ENCODE assay signal across 23 mouse cellular contexts in genomic region chr6:5385161-5385640, GRCm38 (mm10). TPM values are rescaled to one million over a fixed set of nuclear protein-coding genes. Genes with fewer than 3 reads are reported as not detected.
DNase-seq lines count a peak whose midpoint lies in the region; ATAC-seq lines count a peak whose summit lies in the region.
"Had no signal": no experiment of that assay in that cellular context is flagged by ENCODE, and none has a peak within 500 bp of the region (broad histone marks: within the 10 kb centered on the region; RNA-seq: fewer than 3 reads in every experiment).

No protein-coding gene starts in this region.

- no peaks in the 10 kb centered on the region for H3K9me3 ChIP-seq in hindbrain, embryonic 10.5 days
- no peaks in the 10 kb centered on the region for H3K9me3 ChIP-seq in hindbrain, embryonic 16.5 days (ENCODE audit: control insufficient read depth, low read length)
- H3K9me3 ChIP-seq in limb, embryonic 10.5 days (replicated peaks): no peaks in the 10 kb centered on the region
- H3K9me3 ChIP-seq: forebrain, embryonic 15.5 days; G1E; heart, embryonic 15.5 days; hindbrain, embryonic 12.5 days had no signal

- H3K9ac ChIP-seq in hindbrain, embryonic 16.5 days (ENCODE audit: low read depth, low read length): no peak overlapping the region
- H3K9ac ChIP-seq: forebrain, embryonic 15.5 days; heart, embryonic 15.5 days; hindbrain, embryonic 12.5 days had no signal

- peaks cover 67% of the 10 kb centered on the region for H3K4me1 ChIP-seq in hindbrain, embryonic 10.5 days (replicated peaks)
- H3K4me1 ChIP-seq in hindbrain, embryonic 16.5 days (ENCODE audit: control insufficient read depth, insufficient read depth, low read depth, low read length): peaks cover 21% of the 10 kb centered on the region
- peaks cover 68% of the 10 kb centered on the region for H3K4me1 ChIP-seq in limb, embryonic 10.5 days

- no peak for ATAC-seq in hindbrain, embryonic 16.5 days
- ATAC-seq: activated CD4-positive, CD25-positive, alpha-beta regulatory T cell, adult 4 months; CD4-positive, CD25-positive, alpha-beta regulatory T cell, adult 4 months; forebrain, embryonic 15.5 days; hindbrain, postnatal 0 days had no signal

- peak; percentile 58 for DNase-seq in embryo, embryonic 10 days (ENCODE audit: low spot score)
- no peak for DNase-seq in embryo, embryonic 10.5 days (ENCODE audit: low spot score)
- no peak for DNase-seq in hindbrain, embryonic 10.5 days (ENCODE audit: low spot score)
- DNase-seq in R1 (ENCODE audit: low read depth, low spot score) (peak; percentile 32), adipocyte (ENCODE audit: low spot score) (no peak)
- no peak for DNase-seq in limb, embryonic 10.5 days (ENCODE audit: low spot score)
- DNase-seq: adrenal gland, adult 2 months; adrenal gland, postnatal 36 days; B cell, adult 2 months; cerebellum, adult 2 months; cerebellum, postnatal 10 days; gastrocnemius, postnatal 36 days; heart, adult 18-20 months; heart, postnatal 14 days had no signal

- no peaks in the 10 kb centered on the region for H3K36me3 ChIP-seq in hindbrain, embryonic 10.5 days
- no peaks in the 10 kb centered on the region for H3K36me3 ChIP-seq in hindbrain, embryonic 16.5 days (ENCODE audit: control insufficient read depth, insufficient read depth, low read length)
- H3K36me3 ChIP-seq in limb, embryonic 10.5 days: no peaks in the 10 kb centered on the region
- H3K36me3 ChIP-seq: forebrain, embryonic 15.5 days; G1E; heart, embryonic 15.5 days; hindbrain, embryonic 12.5 days had no signal

- H3K27ac ChIP-seq in hindbrain, embryonic 10.5 days: peak overlapping the region; percentile 62
- H3K27ac ChIP-seq in hindbrain, embryonic 16.5 days (ENCODE audit: low read depth, low read length): no peak overlapping the region
- H3K27ac ChIP-seq in limb, embryonic 10.5 days: peak overlapping the region; percentile 84
- H3K27ac ChIP-seq: forebrain, embryonic 15.5 days; heart, embryonic 15.5 days; hindbrain, postnatal 0 days had no signal

- H3K27me3 ChIP-seq in hindbrain, embryonic 10.5 days (ENCODE audit: insufficient read depth, poor library complexity, severe bottlenecking): no peaks in the 10 kb centered on the region
- H3K27me3 ChIP-seq in hindbrain, embryonic 16.5 days (replicated peaks; ENCODE audit: control insufficient read depth, insufficient read depth, low read length): no peaks in the 10 kb centered on the region
- H3K27me3 ChIP-seq in limb, embryonic 10.5 days (ENCODE audit: low read depth, poor library complexity, severe bottlenecking): no peaks in the 10 kb centered on the region
- H3K27me3 ChIP-seq: forebrain, embryonic 15.5 days; heart, embryonic 15.5 days; hindbrain, embryonic 12.5 days had no signal

- H3K4me2 ChIP-seq in hindbrain, embryonic 16.5 days (ENCODE audit: low read length): no peak overlapping the region
- H3K4me2 ChIP-seq: forebrain, embryonic 15.5 days; heart, embryonic 11.5 days; hindbrain, embryonic 12.5 days had no signal

- WGBS in hindbrain, embryonic 10.5 days: 24% methylated on average over 7 of the region's 7 CpGs
- WGBS in hindbrain, embryonic 16.5 days: 39% methylated on average over 7 of the region's 7 CpGs
- WGBS in limb, embryonic 10.5 days: 8% methylated on average over 7 of the region's 7 CpGs

- H3K4me3 ChIP-seq in hindbrain, embryonic 10.5 days: no peak overlapping the region
- H3K4me3 ChIP-seq in hindbrain, embryonic 16.5 days (ENCODE audit: low read length): no peak overlapping the region
- H3K4me3 ChIP-seq in limb, embryonic 10.5 days: no peak overlapping the region
- H3K4me3 ChIP-seq: forebrain, embryonic 15.5 days; heart, embryonic 15.5 days; hindbrain, embryonic 12.5 days had no signal

RNA-seq across cellular contexts. Expression of gene Asb4, which starts 2.0 kb away (rescaled TPM):
- 22.0 and 24.3 TPM in 2 replicates for polyA plus RNA-seq in hindbrain, embryonic 10.5 days (2016; fragmentation: Nextera tagmentation; extraction: Ambion mirVana)
- polyA plus RNA-seq in hindbrain, embryonic 16.5 days (2015; fragmentation: Nextera tagmentation; extraction: Ambion mirVana): 15.4 and 16.9 TPM in 2 replicates
- 371 and 448 TPM in 2 replicates for polyA plus RNA-seq in limb, embryonic 10.5 days (2016; fragmentation: Nextera tagmentation; extraction: Ambion mirVana)
- polyA plus RNA-seq: activated CD4-positive, CD25-positive, alpha-beta regulatory T cell, adult 4 months had no signal

Comparison
In these comparisons a context has a peak if more than half of its experiments do, and no peak if none do; other contexts are left out.
1. DNase-seq: peak in embryo, embryonic 10 days (single experiment) and R1 (single experiment); none in embryo, embryonic 10.5 days (single experiment), hindbrain, embryonic 10.5 days (single experiment), limb, embryonic 10.5 days (single experiment) and adipocyte (single experiment).
2. RNA of gene Asb4, which starts 2.0 kb away (polyA plus RNA-seq): 371 to 448 TPM in limb, embryonic 10.5 days; 22.0 to 24.3 TPM in hindbrain, embryonic 10.5 days and 15.4 to 16.9 TPM in hindbrain, embryonic 16.5 days; every median in the first group is over 10 times any median in the second.